Mouse (Mus musculus) ovary, adult 18-20 months (tissue): Measurements from ENCODE around the gene Larp1.
"Not testable (repeated sequence)": the region's sequence is repeated elsewhere in the genome, so short reads cannot be mapped to it uniquely, and the experiment has no call there.

Experiments used
- DNase-seq: peaks from one replicate; pipeline ENCODE4 v3.0.0; 2022; ENCODE audit warnings: low spot score, mixed read lengths

The Larp1 gene

DNA sequence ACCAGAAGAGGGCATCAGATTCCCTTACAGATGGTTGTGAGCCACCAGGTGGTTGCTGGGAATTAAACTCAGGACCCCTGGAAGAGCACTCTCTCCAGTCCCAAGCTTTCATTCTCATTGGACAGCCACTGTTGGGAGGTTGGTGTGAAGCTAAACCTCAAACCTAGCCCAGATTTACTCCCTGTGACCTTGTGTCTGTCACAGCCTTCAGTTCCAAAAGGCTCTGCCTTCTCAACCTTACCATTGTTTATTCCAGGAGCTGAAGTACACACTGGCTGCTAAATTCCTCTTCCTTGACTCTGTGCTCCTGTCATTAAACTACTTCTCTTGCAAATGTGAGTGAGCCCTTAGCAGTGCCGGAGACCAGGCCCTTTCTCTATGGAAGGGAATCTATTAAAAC, 20.1 kb downstream of the Larp1 start:
- no peak for DNase-seq

DNA sequence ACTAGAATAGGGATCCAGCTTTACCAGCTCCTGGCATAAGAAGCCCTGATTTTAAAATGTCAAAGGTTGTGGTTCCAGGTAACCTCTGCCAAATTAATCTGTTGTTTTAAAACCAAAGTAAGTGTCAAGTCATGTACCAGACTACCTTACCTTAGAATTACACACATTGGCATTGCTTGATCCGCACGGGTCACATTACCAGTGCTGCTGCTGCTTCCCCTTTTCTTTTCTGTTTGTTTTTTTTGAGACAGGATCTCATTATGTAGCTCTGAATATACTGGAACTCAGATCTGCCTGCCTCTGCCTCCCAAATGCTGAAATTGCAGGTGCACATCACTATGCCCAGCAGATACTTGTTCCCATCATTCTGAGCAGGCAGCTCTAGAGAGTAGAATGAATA, 21.0 kb downstream of the Larp1 start:
- no peak for DNase-seq

DNA sequence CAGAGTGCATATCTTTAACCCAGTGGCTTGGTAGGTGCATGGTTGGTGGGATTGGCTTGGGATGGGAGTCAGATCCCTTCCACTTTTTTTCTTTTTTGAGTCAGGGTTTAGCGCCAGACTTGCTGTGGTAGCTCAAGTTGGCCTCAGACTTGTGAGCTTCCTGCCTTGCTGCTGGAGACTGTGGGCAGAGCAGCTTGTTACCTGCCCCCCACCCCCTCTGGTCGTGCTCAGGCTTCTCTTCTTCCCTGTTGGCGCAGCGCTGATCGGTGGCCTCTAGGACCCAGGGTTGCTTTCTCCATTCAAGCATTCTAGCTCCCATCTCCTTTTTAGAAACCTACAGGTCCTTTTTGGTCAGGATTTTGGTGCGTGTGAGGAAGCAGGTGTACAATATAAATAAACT, 22.3 kb downstream of the Larp1 start:
- DNase-seq = no peak

DNA sequence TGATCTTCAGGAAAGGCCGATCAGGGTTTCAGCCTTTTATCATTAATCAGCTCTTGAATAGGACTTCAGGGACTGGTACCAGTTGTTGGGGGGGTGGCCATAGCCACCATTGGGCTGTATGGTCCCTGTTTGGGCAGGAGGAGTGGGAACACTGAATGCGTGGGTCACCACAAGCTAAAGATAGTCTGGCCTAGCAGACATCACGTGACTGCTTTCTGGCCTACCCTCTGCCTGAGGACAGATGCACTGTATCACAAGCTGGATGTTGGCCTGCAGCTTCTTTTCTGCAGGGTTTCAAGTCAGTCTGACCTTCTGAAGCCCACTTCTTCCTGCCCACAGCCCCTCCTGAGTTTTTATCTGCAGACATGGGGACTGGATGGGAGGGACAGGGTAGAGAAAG, 24.8 kb downstream of the Larp1 start:
- peak; percentile 41 for DNase-seq

GRCm38 (mm10) chr11:58039027-58039426, 30.2 kb downstream of the Larp1 start:
- DNase-seq = no peak

DNA sequence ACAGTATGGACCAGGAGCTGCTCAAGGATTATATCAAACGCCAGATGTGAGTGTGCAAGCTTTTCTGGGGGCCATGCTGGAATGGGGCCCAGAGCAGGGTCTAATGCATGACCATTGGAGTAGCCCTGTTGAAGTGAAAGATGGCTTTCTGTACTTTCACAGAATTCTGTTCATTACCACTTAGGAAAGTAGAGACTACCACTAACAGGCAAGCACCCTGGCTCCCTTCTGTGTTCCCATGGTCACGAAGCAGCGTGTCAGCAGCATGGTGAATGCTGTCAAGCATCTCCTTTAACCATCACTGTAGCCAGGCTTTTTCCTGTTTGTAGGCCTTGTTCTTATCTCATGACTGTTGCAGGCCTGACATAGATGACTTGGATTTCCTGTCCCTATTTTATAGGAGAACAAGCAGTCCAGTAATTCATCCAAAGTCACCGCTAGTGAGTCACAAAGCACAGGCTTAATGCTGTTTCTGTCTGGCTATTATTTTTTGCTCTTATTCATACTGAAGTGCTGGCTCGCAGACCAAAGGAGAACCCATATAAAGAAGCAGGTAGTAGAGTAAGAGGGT, 34.1 kb downstream of the Larp1 start:
- DNase-seq = no peak

GRCm38 (mm10) chr11:58046438-58046837, 37.6 kb downstream of the Larp1 start:
- DNase-seq = no peak

DNA sequence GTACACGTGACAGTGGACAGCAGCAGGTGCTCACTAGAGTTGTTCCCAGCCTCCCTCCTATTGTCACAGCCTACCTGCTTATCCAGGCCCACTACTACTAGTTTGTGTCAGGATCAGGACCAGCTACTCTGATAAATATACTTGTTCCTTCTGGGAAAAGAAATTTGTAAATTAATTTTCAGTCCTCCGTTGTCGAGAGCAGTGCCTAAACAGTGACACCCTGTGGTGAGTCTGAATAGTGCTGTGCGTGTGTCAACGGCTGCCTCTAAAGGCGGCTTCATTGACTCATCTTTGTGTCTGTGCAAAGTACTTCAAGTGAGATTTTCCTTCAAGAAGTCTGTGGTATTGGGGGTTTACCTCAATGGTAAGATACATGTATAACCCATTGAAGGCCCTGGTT, 48.6 kb downstream of the Larp1 start:
- DNase-seq = no peak

GRCm38 (mm10) chr11:58059752-58060151, 50.9 kb downstream of the Larp1 start:
- DNase-seq = peak; percentile 56

DNA sequence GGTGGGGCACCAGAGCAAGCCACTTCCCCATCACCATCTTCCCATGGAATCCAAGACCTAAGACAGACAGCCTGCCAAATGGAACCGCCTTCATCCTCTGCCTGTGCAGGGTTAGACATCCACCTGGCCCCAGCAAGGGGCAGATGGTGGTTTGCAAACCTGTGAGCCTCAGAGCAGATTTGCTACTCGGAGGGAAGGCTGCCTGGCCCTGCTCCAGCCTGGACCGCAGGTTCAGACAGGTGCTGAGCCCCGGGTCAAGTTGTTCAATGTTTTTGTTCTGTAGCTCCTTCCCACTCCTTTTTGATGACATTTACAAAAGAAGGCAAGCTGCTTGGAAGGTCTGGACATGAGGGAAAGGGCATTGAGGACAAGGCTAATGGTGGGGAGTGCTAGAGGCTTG, 52.4 kb downstream of the Larp1 start:
- DNase-seq = not testable (repeated sequence)

DNA sequence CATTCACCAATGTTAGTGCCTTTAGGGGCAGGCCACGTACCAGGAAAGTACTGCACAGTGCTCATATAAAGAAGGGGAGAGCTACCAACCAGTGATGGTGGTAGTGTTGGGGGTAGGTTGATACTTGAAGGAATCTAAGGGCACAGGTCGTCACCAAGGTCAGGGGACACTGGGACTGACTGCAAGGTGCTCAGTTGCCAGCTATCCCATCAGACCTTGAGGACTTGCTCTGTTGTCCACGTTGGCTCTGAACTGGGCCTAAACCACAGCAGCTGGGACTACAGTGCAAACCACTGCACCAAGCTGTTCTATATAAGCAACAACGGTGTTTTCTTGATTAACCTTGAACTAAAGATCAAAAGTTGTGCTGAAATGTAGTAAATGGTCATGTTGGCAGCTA, 53.7 kb downstream of the Larp1 start:
- DNase-seq = no peak

- DNase-seq = no peak
These were observed 56.2 kb downstream of the Larp1 start for GRCm38 (mm10) chr11:58065025-58065424.

DNA sequence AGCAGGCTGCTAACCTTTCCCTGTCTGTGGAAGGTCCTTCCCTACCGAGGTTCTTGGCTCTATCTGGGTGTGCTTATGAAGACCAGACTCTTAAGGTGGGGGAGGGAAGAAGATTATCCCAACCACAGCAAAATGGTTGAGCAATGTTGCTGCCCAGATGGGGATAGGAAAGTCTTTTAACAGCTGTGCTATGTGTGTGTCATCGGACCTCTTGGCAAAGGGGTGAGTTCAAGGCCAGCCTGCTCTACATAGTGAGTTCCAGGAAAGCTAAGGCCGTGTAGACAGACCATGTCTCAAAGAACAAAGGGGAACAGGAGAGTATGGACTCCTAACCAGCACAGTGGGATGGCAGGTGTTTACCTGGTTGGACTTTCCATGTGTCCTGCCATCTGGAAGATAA, 64.1 kb downstream of the Larp1 start:
- no peak for DNase-seq

- no peak for DNase-seq
These were observed 68.4 kb downstream of the Larp1 start for GRCm38 (mm10) chr11:58077270-58077669.

- no peak for DNase-seq
These were observed 72.9 kb downstream of the Larp1 start for GRCm38 (mm10) chr11:58081716-58082115.

DNA sequence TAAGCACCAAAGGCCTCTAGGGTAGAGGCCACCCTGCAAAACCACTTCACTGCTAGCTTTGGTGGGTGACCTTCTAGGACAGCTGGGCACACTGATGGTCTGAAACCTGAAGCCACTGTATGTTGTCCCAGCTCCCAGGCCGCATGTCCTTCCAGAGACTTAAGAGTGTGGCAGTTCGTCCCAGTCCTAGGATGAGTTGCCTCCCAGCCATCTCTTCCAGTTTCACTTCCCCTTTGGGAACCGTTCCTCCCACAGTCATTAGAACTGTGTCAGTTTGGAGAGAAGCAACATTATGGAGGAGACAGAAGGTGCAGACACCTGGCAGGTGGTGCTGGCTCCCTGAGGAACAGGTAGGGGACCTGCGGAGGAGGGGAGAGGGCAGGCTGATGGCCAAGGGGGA, 83.7 kb downstream of the Larp1 start:
- DNase-seq = no peak

DNA sequence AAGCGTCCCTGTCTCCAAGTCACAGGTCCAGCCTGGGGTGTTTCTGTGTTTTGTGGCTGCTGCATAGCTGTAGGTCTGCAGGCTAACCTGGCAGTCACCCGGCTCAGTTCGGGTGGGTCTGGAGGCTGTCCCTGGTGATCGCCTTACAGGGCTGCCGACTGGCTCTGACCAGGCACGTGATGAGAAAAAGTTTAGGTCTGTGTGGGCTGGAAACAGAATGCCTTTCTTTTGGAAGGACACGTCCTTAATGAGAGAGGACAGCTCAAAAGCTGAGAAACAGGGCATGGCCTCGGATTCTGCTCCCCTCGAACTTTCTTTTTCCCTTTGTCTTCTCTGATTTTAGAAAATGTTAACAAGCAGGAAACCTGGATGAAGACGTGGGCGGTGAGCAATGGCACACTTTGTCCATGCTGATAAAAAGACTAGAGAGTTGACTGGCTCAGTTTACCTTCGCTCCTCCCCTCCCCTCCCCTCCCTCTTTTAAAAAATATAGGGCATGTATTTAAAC, 84.2 kb downstream of the Larp1 start, which contains the start of gene Gm12248:
Gene Gm12248 (minus strand): TSS at position 114 of the 508 bp plus-strand sequence.
- peak; percentile 54 for DNase-seq

DNA sequence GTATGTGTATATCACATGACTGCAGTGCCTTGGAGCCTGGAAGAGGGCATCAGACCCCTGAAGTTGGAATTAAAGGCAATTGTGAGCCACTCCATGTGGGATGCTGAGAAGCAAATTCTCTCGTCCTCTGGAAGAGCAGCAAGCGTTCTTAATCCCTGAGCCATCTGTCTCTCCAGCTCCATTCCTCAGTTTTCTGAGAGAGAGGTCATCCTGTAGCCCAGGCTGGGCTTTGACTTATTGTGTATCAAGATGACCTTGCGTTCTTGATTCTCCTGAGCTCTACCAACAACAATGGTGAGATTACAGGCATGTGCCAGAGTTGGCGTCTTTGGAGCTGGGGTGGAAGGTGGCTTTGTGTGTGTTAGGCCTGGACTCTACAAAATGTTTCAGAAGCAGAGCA, 85.9 kb downstream of the Larp1 start:
- DNase-seq = no peak

GRCm38 (mm10) chr11:58095561-58095960, 86.7 kb downstream of the Larp1 start:
- no peak for DNase-seq

GRCm38 (mm10) chr11:58096160-58096559, 87.3 kb downstream of the Larp1 start:
- DNase-seq = no peak

DNA sequence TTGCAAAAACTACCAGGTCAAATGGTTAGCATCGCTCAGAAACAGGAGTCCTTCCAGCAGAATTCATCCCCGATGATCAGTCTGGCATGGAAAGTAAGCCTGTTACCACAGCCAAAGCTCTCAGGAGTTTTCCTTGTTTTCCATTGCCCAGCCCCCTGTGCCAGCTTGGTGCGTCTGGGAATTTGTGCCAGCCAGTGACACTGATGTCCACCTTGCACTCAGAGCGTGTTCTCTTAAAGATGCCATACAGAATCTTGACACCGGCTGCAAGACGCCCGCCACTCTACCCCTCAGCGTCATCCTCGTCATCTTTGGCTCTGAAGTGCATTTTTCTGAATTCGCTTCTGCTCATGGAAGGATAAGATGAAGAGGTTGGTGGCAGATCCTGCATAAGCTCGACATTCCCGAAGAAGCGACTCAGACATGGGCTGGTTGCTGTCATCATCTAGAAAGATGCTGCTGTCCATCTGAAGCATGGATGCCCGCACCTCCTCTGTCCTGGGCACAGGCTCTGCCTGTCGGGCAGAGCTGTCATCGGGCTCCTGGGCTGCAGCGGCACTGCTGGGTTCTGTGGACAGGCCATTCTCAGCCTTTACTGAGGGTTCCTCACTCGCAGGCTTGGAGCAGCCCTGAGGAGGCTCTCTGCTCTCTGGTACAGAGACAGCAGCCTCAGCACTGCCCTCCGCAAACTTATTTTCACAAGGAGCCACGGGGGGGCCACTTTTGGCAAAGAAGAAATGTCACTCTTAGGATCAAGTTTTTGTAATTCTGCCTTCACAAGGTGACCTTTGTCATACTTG, 88.2 kb downstream of the Larp1 start:
- DNase-seq = no peak

DNA sequence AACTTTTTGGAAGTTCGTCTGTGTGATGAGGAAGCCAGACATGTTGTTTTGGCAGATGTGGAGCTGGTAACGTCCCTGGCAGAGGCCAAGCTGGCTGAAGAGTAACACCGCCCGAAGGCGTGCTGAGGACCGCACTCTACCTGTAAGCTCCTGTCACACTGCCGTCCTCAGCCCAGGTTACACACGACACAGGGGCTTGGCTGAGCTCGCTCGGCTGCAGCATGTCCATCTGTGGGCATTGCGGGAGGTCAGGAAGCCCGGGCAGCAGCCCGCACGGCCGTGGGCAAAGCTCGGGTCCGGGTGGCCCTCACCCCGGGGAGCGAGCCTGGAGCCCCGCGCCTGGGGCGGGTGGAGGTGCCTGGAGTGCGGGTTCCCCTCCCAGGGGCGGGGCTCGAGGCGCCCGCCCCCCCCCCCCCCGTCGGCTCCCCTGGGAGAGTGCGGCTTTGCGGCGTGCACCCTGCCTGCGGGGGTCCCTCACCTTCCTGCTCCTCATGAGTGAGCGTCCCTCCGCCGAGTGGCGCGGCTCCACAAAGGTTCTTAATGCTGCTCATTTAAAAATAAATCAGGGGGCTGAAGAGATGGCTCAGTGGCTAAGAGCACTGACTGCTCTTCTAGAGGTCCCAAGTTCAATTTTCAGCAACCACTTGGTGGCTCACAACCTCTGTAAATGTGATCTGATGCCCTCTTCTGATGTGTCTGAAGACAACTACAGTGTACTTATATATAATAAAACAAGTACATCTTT, 88.9 kb downstream of the Larp1 start:
- no peak for DNase-seq

- not testable (repeated sequence) for DNase-seq
These were observed 89.5 kb downstream of the Larp1 start for GRCm38 (mm10) chr11:58098366-58098720.
